Mouse (Mus musculus) embryonic facial prominence, embryonic 12.5 days (tissue): ENCODE results near the gene Qrfpr. TPM values are rescaled to one million over a fixed set of nuclear protein-coding genes. Genes with fewer than 3 reads are reported as not detected.

Source experiments
- ATAC-seq: fragments of 200-750 bp; cut with Nextera tagmentation; 2 replicates; pipeline ENCODE4 v1.8.0; 2017; ENCODE audit not compliant: insufficient number of reproducible peaks, insufficient read depth, low FRiP score, low TSS enrichment
- H3K27ac ChIP-seq: fragments of 300-500 bp; sonication (generic); 2 replicates; pipeline ENCODE4 v1.5.1; 2016; ENCODE audit warnings: mild to moderate bottlenecking
- H3K27me3 ChIP-seq: fragments of 300-500 bp; sonication (generic); 2 replicates; pipeline ENCODE4 v1.6.1; 2016; ENCODE audit warnings: mild to moderate bottlenecking, moderate library complexity
- H3K36me3 ChIP-seq: fragments of 300-500 bp; sonication (generic); 2 replicates; pipeline ENCODE4 v1.6.1; 2016; ENCODE audit warnings: mild to moderate bottlenecking
- H3K4me1 ChIP-seq: fragments of 300-500 bp; sonication (generic); 2 replicates; pipeline ENCODE4 v1.6.1; 2016
- H3K4me2 ChIP-seq: fragments of 300-500 bp; sonication (generic); replicated peaks from 2 replicates; pipeline ENCODE4 v1.6.1; 2016; ENCODE audit warnings: mild to moderate bottlenecking, moderate library complexity
- H3K4me3 ChIP-seq: fragments of 300-500 bp; sonication (generic); 2 replicates; pipeline ENCODE4 v1.5.1; 2016; ENCODE audit warnings: mild to moderate bottlenecking
- H3K9ac ChIP-seq: fragments of 300-500 bp; sonication (generic); 2 replicates; pipeline ENCODE4 v1.6.1; 2016; ENCODE audit warnings: mild to moderate bottlenecking, moderate library complexity
- H3K9me3 ChIP-seq: fragments of 300-500 bp; sonication (generic); 2 replicates; pipeline ENCODE4 v1.6.1; 2016; ENCODE audit warnings: mild to moderate bottlenecking, moderate library complexity
- WGBS: fragments of 180-500 bp; shearing (Covaris S2); methylation state at CpG from one replicate; pipeline ENCODE4 v1.1.7; 2016; 5-methylcytosine and 5-hydroxymethylcytosine counted together
- polyA plus RNA-seq: library from polyadenylated mRNA; unstranded; fragments of >200 nt; fragmentation: Nextera tagmentation; extraction: Ambion mirVana; gene quantifications from 2 replicates; pipeline ENCODE4 v1.2.1, GENCODE M21; 2016

The Qrfpr gene
- 0.28 and 0.41 TPM in 2 replicates for polyA plus RNA-seq

DNA sequence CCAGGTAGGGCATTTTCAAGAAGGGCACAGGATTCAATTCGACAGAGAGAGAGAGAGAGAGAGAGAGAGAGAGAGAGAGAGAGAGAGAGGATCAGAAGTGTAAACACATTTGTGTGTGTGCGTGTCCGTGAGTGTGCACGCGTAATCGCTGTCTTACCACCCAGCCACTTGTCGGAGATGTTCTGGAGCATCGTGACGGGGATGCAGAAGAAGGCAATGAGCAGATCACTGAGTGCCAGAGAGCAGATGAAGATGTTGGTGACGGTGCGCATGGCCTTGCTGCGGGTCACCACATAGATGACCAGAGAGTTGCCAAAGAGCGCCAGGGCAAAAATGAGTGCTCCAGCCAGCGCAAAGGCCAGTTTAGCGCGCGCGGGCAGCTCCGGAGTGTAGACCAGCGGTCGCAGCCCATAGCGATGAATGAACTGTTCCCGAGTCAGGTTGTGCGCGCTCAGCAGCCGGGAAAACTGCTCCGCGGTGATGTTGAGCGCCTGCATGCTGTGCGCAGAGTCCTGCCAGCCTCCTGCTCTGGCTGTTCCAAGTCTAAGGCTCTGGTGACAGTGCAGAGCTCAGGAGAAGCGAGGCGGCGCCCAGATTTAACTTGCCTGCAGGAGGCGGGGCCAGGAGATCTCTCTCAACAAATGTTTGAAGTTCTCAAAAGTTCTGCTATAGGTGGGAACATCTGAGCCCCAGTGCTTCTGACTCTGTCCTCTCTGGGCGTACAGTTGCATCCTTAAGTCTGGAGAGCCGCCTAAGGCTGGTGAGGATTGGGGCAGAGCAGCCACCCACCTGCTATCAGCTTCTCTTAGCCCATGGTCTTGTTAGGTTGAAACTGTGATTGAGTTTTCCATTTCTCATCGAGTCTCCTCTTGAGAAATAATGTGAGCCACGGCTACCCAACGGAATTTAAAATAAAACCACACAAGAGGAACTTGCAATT lies at the start of gene Qrfpr:
Qrfpr (minus strand) TSS at position 571 of the 940 bp plus-strand sequence.
- no peaks in the 10 kb centered on the region for H3K9me3 ChIP-seq
- H3K4me2 ChIP-seq = peak within 1 kb of the TSS; percentile 57
- H3K36me3 ChIP-seq = no peaks in the 10 kb centered on the region
- peaks cover 25% of the 10 kb centered on the region for H3K27me3 ChIP-seq
- peak within 1 kb of the TSS; percentile 33 for H3K4me3 ChIP-seq
- WGBS = 9% methylated on average over 39 of the region's 39 CpGs
- no peak within 1 kb of the TSS for H3K9ac ChIP-seq
- ATAC-seq = no peak
- H3K4me1 ChIP-seq = no peaks in the 10 kb centered on the region
- H3K27ac ChIP-seq = no peak within 1 kb of the TSS

DNA sequence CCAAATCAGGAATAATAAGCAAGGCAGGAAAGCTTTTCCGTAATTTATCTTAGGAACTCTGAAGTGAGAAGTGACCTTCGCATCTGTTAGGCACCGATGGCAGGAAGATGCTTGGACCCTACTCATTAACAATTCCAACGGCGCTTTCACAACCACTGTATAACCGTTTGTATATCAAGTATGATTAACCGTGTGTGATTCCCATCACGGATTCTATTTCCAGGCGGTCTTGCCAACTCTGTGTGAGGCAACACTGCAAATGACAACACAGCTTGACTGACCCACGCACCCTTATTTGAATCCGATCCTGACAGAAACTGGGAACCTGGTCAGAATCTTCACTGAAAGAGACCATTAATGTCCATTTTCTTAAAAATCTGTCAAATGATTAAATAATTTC lies 41.8 kb upstream of the Qrfpr start:
- Histone ChIP-seq H3K27ac (no peak overlapping the region), H3K4me1 (no peaks in the 10 kb centered on the region), H3K27me3 (no peaks in the 10 kb centered on the region), H3K4me2 (no peak overlapping the region), H3K9me3 (no peaks in the 10 kb centered on the region), H3K9ac (no peak overlapping the region), H3K36me3 (no peaks in the 10 kb centered on the region), H3K4me3 (no peak overlapping the region)
- no peak for ATAC-seq
- 88% methylated on average over 11 of the region's 11 CpGs for WGBS

DNA sequence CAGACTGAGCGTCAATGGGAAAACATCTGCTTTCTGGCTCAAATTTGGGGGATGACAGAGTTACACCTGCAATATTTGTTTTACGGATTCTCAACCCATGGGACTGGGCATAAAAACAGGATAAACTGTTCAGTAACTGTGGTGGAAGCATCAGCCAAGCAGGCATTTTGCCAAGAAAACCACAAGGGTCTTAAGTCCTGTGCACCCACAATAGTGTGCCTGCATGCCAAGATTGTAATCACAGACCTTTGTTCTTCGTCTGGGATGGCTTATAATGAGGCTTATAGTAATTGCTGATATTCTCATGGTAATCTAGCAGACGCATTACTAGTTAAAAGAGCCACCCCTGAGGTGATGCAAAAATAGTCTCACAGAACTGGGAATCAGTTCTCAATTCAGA lies 41.2 kb upstream of the Qrfpr start:
- no peak overlapping the region for H3K4me2 ChIP-seq
- 70% methylated on average over 4 of the region's 4 CpGs for WGBS
- no peak overlapping the region for H3K4me3 ChIP-seq
- no peaks in the 10 kb centered on the region for H3K27me3 ChIP-seq
- H3K4me1 ChIP-seq = no peaks in the 10 kb centered on the region
- H3K36me3 ChIP-seq = no peaks in the 10 kb centered on the region
- H3K9ac ChIP-seq = no peak overlapping the region
- no peak overlapping the region for H3K27ac ChIP-seq
- no peaks in the 10 kb centered on the region for H3K9me3 ChIP-seq
- ATAC-seq = no peak

DNA sequence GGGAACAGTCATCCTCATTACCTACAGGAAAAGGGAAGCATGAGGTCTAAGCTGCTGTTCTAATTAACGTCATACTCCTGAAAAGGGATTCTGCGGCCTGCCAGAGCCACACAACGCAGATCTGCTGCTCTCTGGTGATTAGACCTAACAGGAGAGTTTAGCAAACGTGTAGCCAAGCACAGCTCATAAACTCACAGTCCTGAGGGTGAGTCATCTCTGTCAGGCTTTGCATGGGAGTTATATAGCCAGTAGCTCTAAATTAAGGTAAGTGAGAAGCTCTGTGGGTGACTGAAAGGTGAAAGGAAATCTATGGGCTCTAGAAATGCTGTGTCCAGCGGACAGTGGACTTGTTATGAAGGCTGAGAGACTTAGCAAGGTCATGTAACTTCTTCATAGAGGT lies 28.5 kb upstream of the Qrfpr start:
- no peaks in the 10 kb centered on the region for H3K27me3 ChIP-seq
- no peak for ATAC-seq
- H3K4me2 ChIP-seq = no peak overlapping the region
- no peak overlapping the region for H3K4me3 ChIP-seq
- H3K36me3 ChIP-seq = no peaks in the 10 kb centered on the region
- H3K9me3 ChIP-seq = no peaks in the 10 kb centered on the region
- H3K9ac ChIP-seq = no peak overlapping the region
- no peak overlapping the region for H3K27ac ChIP-seq
- 46% methylated on average over 5 of the region's 5 CpGs for WGBS
- H3K4me1 ChIP-seq = no peaks in the 10 kb centered on the region

DNA sequence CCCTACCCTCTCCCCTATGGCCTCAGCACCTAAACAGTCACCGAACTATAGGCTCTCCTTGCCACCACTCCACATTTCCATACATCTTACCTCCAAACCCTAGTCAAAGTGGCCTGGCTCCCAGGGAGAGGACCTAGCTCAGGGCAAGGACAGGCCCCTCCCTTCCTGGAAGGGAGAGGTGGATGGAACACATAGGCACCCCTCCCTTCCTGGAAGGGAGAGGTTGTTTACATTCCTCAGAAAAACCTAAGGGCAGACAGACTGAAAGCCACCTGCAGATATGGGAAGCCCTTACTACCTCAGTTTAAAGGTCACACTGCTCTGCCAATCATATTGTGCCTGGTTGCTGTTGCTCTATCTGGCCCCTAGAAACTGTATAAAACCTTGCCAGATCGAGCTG lies 26.3 kb upstream of the Qrfpr start:
- no peaks in the 10 kb centered on the region for H3K9me3 ChIP-seq
- H3K27ac ChIP-seq = no peak overlapping the region
- no peak overlapping the region for H3K4me3 ChIP-seq
- 87% methylated on average over 2 of the region's 2 CpGs for WGBS
- no peaks in the 10 kb centered on the region for H3K27me3 ChIP-seq
- no peak for ATAC-seq
- H3K9ac ChIP-seq = no peak overlapping the region
- H3K36me3 ChIP-seq = no peaks in the 10 kb centered on the region
- no peaks in the 10 kb centered on the region for H3K4me1 ChIP-seq
- no peak overlapping the region for H3K4me2 ChIP-seq

DNA sequence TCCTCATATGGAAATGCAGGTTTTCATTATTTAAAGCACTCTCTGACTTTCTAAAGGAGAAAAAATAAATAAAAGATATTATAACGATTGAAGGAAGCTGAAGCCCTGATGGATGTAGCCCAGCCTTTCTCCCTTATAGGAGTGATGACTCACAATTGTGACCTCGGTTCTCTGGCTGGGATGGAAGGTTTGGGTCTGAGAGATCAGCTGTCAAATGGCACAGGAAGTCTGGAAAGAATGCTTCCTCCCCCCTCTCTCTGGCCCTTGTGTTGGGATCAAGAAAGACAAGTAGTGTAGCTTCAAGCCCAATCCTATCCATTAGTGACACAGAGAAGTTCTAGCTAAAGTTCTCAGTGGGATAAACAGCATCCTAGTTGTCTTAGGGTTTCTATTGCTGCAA lies 7.8 kb upstream of the Qrfpr start:
- WGBS = 68% methylated on average over 2 of the region's 2 CpGs
- H3K9ac ChIP-seq = no peak overlapping the region
- ATAC-seq = no peak
- no peaks in the 10 kb centered on the region for H3K9me3 ChIP-seq
- no peak overlapping the region for H3K27ac ChIP-seq
- H3K36me3 ChIP-seq = no peaks in the 10 kb centered on the region
- no peaks in the 10 kb centered on the region for H3K27me3 ChIP-seq
- H3K4me3 ChIP-seq = no peak overlapping the region
- no peak overlapping the region for H3K4me2 ChIP-seq
- no peaks in the 10 kb centered on the region for H3K4me1 ChIP-seq

DNA sequence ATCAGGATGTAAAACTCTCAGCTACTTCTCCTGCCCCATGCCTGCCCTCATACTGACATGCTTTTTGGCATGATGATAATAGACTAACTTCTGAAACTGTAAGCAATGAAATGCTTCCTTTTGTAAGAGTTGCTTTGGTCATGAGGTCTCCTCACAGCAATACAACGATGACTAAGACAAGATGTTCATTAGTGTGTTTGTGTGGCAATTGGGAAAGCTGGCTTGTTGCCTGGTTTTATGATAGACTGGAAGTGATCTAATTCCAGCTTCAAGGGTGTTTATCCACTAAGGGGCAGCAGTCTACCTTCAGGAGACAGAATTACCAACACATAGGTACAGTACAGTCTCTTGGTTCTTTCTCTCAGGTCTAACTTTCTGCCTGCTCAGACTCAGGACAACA lies 5.1 kb upstream of the Qrfpr start:
- H3K27ac ChIP-seq = no peak overlapping the region

DNA sequence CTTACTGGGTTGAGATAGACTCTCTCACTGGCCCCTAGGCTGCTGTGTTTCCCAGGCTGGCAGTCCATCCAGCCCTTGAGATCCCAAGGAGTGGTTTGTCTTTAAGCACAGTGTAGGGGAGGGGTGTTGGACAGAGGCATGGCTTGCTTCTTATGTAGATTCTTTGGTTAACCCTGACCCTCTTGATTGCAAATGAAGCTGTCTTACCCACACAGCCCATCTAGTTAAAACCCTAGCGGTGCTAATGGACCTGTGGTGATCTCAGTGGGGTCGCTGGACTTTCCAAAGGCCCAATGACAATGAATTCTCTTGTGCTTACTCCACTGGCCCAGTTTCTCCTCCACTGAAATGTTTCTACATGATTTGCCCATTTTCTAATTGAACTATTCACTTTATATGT lies 1.2 kb upstream of the Qrfpr start:
- H3K9me3 ChIP-seq = no peaks in the 10 kb centered on the region
- no peak overlapping the region for H3K9ac ChIP-seq
- peaks cover 25% of the 10 kb centered on the region for H3K27me3 ChIP-seq
- H3K27ac ChIP-seq = no peak overlapping the region
- no peaks in the 10 kb centered on the region for H3K36me3 ChIP-seq
- WGBS = 10% methylated on average over 2 of the region's 2 CpGs
- H3K4me1 ChIP-seq = no peaks in the 10 kb centered on the region
- ATAC-seq = no peak
- H3K4me2 ChIP-seq = no peak overlapping the region
- no peak overlapping the region for H3K4me3 ChIP-seq

More for the DNA sequence above, 5.1 kb upstream of the Qrfpr start:
- no peak for ATAC-seq
- Histone ChIP-seq H3K36me3 (no peaks in the 10 kb centered on the region), H3K4me1 (no peaks in the 10 kb centered on the region), H3K4me3 (no peak overlapping the region), H3K27me3 (peaks cover 10% of the 10 kb centered on the region), H3K4me2 (no peak overlapping the region), H3K9me3 (no peaks in the 10 kb centered on the region), H3K9ac (no peak overlapping the region)
- WGBS = 90% methylated on average over 1 of the region's 1 CpGs

DNA sequence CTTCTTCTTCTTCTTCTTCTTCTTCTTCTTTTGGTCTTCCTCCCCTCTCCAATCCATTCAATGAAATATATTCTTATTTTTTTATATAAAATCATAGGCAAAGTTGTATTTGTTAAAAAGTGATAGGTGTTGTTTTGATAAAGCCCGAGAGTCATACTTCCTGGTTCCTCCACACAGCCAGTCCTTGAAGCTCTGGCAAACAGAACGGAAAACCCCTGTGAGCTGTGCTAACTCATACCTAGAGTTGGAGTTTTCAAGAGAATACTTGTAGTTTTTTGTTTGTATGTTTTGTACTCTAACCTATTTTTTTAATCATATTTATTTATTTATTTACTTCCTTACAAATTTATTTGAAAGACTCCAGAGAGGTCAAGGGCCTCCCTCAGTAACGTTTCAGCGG lies 9.4 kb downstream of the Qrfpr start:
- no peaks in the 10 kb centered on the region for H3K36me3 ChIP-seq
- no peaks in the 10 kb centered on the region for H3K9me3 ChIP-seq
- H3K4me3 ChIP-seq = no peak overlapping the region
- H3K4me2 ChIP-seq = no peak overlapping the region
- WGBS = 79% methylated on average over 4 of the region's 4 CpGs
- H3K9ac ChIP-seq = no peak overlapping the region
- H3K27ac ChIP-seq = no peak overlapping the region
- no peak for ATAC-seq
- no peaks in the 10 kb centered on the region for H3K27me3 ChIP-seq
- no peaks in the 10 kb centered on the region for H3K4me1 ChIP-seq

DNA sequence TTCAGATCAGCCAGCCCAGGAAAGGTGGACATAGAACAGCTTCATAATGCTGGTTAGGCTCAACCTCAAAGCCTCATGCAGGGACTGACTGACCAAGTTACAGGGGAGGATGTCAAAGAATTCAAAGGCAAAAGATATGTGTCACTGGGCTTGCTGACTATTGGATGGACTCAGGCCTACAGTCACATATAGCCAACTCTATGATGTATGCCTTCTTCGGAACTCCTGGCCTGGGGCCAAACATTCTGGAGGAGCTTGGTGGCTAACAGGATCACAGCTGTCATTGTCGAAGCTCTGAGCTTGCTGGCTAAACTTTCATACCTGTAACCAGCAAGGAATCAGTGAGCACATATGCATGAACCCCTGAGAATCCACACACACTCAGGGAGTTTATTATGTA lies 11.2 kb downstream of the Qrfpr start:
- Histone ChIP-seq H3K9ac (no peak overlapping the region), H3K27me3 (no peaks in the 10 kb centered on the region), H3K36me3 (no peaks in the 10 kb centered on the region), H3K9me3 (no peaks in the 10 kb centered on the region), H3K27ac (no peak overlapping the region), H3K4me1 (no peaks in the 10 kb centered on the region), H3K4me3 (no peak overlapping the region), H3K4me2 (no peak overlapping the region)
- WGBS = 65% methylated on average over 2 of the region's 2 CpGs
- no peak for ATAC-seq

DNA sequence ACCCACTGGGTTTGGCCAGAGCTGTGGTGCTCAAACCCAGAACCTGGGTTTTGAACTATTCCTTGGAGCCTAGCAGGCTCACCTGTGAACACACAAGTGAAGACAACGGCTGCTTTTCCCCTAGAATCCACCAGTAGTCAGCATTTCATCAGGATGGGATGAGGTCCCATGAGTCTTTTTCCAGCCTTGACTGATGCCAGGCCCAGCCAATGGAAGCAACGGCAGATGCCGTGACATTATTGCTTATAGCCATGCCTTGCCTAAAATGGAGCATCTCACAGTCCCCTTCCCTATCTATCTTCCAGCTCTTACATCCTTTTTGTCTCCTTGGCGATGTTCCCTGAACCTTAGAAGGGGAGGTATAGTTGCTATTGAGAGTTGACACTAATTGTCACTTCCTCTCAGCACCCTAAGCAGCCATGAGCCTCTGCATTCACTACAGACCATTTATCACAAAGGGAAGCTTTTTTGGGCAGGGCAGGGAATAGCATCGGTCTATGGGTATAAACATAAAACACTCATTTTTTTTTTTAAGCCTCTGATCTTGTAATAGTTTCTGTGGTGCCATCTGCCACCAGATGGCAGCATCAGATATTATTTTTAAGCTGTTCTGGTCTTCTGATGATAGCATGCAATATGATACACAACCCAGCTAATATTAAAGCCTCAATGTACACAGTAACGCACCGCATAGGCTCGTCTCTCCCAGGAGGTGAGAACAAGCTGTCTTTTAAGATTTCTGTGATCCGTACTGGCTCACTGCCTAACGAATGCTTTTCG lies 12.1 kb downstream of the Qrfpr start:
- Histone ChIP-seq H3K4me2 (no peak overlapping the region), H3K9ac (no peak overlapping the region), H3K4me3 (no peak overlapping the region), H3K27me3 (no peaks in the 10 kb centered on the region), H3K27ac (no peak overlapping the region), H3K9me3 (no peaks in the 10 kb centered on the region), H3K4me1 (no peaks in the 10 kb centered on the region), H3K36me3 (no peaks in the 10 kb centered on the region)
- ATAC-seq = no peak
- WGBS = 61% methylated on average over 11 of the region's 11 CpGs
